Mouse (Mus musculus): ENCODE measurements around the gene P2ry1. TPM values are rescaled to one million over a fixed set of nuclear protein-coding genes. Genes with fewer than 3 reads are reported as not detected.

P2ry1 gene
- total RNA-seq (2021), result 1 to 10 TPM; 9.1 to 9.4 TPM
- long read RNA-seq, experiment 1, transcript P2ry1-203 (1 exons, 2,203 nt), result major isoform, 5 of 9 reads
- long read RNA-seq, experiment 1, partial matches to known transcripts, result 0 of 9 reads
- long read RNA-seq, experiment 1, other reads (novel, unspliced or antisense), result 1 of 9 reads
- long read RNA-seq, experiment 2, transcript P2ry1-203 (1 exons, 2,203 nt), result major isoform, 6 of 11 reads
- long read RNA-seq, experiment 2, partial matches to known transcripts, result 0 of 11 reads
- long read RNA-seq, experiment 2, other reads (novel, unspliced or antisense), result 2 of 11 reads

- peak; percentile 90 for DNase-seq
- intact Hi-C loops (cut with DNase I; ENCODE audit: low total_unique reads), result no loop called here
Measured at GRCm38 (mm10) chr3:61002587-61003501, at the start of gene P2ry1. P2ry1 (plus strand) TSS chr3:61002795.

DNA sequence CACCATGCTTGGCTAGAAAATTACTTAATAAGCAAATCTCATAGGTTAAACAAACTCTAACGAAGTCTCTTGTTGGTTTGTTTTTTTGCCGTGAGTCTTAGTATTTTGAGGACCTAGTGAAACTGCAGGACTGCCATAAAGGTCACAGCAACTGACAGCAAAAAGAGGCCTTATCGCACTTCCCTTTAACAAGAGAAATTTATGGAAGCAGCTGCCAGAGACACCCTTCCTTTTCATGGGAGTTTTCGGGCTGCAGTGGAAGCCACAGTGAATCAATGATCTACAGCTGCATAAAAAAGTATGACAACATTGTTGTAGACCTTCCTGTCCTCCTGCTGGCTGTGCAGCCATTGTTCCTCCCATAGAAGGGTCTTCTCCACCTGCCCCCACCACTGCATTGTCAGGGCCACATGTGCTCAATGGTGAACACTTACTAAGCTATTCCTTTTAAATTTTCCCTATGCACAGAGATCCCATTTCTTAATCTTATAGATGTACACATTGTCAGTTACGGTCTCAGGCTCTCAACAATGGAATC lies 49.3 kb upstream of the P2ry1 start:
- intact Hi-C loops (cut with DNase I; ENCODE audit: low total_unique reads), result no loop called here
- DNase-seq, result no peak

DNA sequence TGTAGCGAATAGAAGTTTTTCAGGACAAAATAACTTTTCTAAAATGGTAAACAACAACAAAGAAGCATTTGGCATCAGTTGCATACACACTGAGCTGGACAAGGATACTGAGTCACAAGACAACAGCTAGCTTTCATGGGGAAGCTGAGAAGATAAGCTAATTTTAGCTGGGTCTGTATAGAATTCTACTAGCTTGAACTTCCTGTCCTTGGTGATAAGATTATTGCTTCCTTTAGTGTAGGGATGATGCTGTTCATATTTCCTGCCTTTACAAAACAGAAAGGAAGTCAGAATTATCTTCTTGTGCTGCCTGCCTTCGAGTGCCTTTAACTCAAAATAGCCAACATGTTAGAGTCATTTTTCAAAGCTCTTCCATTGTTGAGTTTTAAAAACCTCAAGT lies 48.5 kb upstream of the P2ry1 start:
- intact Hi-C loops (cut with DNase I; ENCODE audit: low total_unique reads), result no loop called here

GRCm38 (mm10) chr3:60958769-60959168 lies 43.8 kb upstream of the P2ry1 start:
- DNase-seq, result no peak
- intact Hi-C loops (cut with DNase I; ENCODE audit: low total_unique reads), result no loop called here

More for the DNA sequence above, 48.5 kb upstream of the P2ry1 start:
- DNase-seq, result no peak

- intact Hi-C loops (cut with DNase I; ENCODE audit: low total_unique reads), result no loop called here
- DNase-seq, result no peak
Measured at GRCm38 (mm10) chr3:60965137-60965536, 37.5 kb upstream of the P2ry1 start.

DNA sequence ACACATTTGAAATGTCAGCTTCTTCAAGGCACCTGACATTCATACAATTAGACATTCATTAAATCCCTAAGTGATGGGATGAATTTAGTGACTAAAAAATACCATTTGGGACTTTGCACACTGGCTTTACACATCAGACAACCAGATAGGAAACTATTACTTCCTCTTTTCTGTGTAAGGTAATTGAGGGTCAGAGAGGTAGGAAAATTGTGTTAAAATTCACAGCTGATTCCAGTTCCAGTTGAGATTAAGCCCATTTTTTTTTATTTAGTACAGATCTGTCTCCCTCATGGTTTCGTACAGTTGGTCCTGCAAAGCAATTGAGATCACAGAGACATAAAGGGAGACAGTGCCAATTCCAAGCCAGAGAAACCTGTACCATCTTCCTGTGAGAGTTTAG lies 27.7 kb upstream of the P2ry1 start:
- intact Hi-C loops (cut with DNase I; ENCODE audit: low total_unique reads), result no loop called here
- DNase-seq, result no peak

- no peak for DNase-seq
- intact Hi-C loops (cut with DNase I; ENCODE audit: low total_unique reads), result no loop called here
Measured at GRCm38 (mm10) chr3:60982109-60982508, 20.5 kb upstream of the P2ry1 start.

GRCm38 (mm10) chr3:60998064-60998463 lies 4.5 kb upstream of the P2ry1 start:
- DNase-seq, result peak; percentile 10
- intact Hi-C loops (cut with DNase I; ENCODE audit: low total_unique reads), result no loop called here

GRCm38 (mm10) chr3:60999715-61000114 lies 2.9 kb upstream of the P2ry1 start:
- intact Hi-C loops (cut with DNase I; ENCODE audit: low total_unique reads), result no loop called here

GRCm38 (mm10) chr3:61000747-61001146 lies 1.8 kb upstream of the P2ry1 start:
- DNase-seq, result no peak
- intact Hi-C loops (cut with DNase I; ENCODE audit: low total_unique reads), result no loop called here

More at GRCm38 (mm10) chr3:60999715-61000114, 2.9 kb upstream of the P2ry1 start:
- DNase-seq, result no peak

GRCm38 (mm10) chr3:61001852-61002586 lies 576 bp upstream of the P2ry1 start:
- DNase-seq, result no peak
- intact Hi-C loops (cut with DNase I; ENCODE audit: low total_unique reads), result no loop called here

DNA sequence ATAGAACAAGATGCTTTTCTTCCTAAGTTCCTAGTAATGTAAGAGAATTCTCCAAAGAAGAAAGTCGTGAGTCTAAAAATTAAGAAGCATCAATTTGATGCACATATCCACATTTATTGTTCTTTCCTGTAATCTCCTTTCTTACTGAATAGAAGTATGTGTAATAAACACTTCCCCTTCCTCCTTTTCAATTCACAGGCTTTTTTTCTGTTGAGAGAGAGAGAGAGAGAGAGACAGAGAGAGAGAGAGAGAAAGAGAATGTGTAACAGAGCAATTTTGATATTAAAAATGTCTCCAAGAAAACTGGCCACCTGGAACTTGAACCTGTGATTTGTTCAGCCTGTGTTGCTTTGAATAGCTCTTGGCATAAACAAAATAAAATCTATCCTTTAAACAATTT lies 2.0 kb downstream of the P2ry1 start:
- DNase-seq, result no peak
- intact Hi-C loops (cut with DNase I; ENCODE audit: low total_unique reads), result no loop called here

DNA sequence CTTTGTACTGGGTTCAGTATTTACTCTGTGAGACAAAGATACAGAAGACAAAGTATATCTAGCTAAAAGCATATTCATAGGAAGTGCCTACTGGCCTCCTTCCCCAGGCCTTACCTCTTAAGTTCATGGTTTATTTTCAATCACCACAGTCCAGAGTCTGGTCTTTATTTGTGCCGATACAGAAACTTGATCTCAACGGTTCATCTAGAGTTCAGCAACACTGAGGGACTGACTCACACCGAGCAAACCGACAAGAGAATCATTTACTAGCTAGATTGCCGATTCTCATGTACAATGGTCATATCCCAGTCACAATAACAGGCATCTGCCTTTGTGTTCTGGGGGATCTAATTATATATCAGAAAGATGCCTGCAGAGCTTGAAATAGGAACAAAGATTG lies 9.1 kb downstream of the P2ry1 start:
- no peak for DNase-seq

DNA sequence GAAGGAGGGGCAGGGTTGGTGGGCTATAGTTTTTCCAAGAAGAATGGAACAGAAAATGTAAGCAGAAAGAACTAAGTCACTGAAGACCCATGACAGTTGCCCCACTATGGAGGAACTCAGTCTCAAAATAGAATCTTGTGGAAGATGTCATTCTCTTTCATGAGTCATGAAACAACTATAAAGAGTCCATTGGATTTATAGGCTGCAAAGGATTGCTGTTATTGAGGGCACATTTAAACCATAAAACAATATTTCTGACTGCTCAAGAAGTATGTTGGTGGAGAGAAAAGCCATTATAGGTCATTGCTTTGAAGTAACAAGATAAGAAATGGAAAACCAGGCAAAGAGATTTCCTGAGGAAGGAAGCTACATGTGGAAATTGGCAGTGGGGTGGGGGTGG lies 10.0 kb downstream of the P2ry1 start:
- intact Hi-C loops (cut with DNase I; ENCODE audit: low total_unique reads), result no loop called here
- no peak for DNase-seq

More for the DNA sequence above, 9.1 kb downstream of the P2ry1 start:
- intact Hi-C loops (cut with DNase I; ENCODE audit: low total_unique reads), result no loop called here

DNA sequence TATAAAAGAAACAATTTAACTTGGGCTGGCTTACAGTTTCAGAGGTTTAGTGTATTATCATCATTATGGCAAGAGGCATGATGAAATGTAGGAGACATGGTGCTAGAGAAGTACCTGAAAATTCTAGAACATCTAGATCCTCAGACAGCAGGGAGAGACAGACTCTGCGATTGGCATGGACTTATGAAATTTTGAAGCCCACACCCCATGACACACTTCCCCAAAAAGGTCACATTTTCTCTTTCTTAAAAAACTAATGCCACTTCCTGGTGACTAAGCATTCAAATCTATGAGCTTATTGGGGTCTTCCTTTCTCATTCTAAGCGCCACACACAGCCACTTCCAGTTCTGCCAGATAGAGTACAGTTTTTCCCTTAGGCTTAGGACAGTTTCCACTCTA lies 14.1 kb downstream of the P2ry1 start:
- intact Hi-C loops (cut with DNase I; ENCODE audit: low total_unique reads), result no loop called here

GRCm38 (mm10) chr3:61032100-61032499 lies 29.5 kb downstream of the P2ry1 start:
- intact Hi-C loops (cut with DNase I; ENCODE audit: low total_unique reads), result no loop called here
- DNase-seq, result no peak

More for the DNA sequence above, 14.1 kb downstream of the P2ry1 start:
- no peak for DNase-seq

DNA sequence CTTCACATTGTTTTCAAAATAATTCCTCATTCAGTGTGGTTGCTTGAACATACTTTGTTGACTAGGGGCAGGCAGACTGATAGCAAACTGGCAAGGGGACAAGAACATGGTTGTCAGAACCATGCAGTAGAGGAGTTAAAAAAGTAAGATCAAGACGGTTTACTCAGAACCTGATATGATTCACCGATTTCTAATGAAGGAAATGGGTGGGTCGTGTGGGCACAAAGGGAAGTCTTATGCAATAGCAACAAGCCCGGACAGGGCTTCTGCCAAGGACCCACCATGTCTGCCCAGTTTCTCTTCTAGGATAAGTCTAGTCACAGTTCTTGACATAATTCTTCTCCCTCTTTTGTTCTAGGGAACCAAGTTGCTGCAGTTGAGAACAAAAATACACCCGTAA lies 33.0 kb downstream of the P2ry1 start:
- intact Hi-C loops (cut with DNase I; ENCODE audit: low total_unique reads), result no loop called here
- DNase-seq, result no peak

DNA sequence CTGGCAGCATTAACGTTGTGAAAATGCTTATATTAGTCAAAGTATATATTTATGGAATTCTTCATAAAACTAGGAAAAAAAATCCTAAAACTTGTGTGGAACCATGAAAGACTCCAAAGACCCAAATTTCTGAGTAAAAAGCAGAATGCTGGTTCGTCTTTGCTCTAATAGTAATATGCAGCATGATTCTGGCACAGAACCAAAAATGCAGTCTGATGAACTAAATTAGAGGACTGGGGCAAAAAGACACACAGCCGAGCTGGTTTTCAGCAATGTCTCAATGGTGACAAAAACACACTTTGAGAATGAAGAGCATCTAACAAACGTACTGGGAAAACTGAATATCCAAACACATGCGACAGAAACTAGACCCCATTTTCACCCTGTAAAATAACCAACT lies 37.3 kb downstream of the P2ry1 start:
- intact Hi-C loops (cut with DNase I; ENCODE audit: low total_unique reads), result no loop called here
- DNase-seq, result no peak

DNA sequence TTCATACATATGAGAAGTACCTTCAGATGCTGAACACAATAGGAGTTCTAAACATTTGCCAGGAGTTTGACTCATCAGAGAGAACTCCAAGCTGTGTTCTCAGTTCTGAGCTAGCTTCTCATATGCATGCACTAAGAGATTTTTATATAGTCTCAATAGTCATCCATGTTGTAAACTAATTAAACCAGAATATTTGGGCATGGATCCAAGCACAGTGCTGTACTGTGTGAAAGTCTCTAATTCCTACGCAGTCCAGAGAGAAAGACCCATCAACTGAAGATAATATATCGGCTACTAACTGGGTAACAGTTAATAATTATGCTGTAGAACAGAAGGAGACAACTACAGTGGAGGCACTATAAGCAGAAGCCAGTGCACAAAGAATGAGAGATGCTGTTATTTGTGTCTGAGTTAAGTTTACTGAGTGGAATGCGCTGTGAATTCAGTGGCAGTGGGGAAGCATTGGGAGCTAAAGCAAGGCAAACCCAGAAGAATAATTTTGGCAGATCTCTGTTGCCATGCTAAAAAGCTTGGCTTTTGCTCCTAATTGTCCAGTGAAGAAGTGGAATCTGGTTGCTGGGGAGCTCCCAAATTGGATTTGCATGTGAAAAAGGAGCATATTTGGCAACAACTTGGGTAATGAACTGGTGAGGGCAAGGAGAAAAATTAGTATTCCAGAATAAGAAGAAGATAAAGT lies 47.5 kb downstream of the P2ry1 start:
- no peak for DNase-seq
- intact Hi-C loops (cut with DNase I; ENCODE audit: low total_unique reads), result no loop called here

Data from gastrocnemius, postnatal 14 days (tissue).